Mouse (Mus musculus): ENCODE measurements at regions not wholly inside any gene's neighbourhood (a gene's known extent, or its start where the extent isn't known, plus 50 kb on each side); places are given as distances from the start of the nearest gene placed in this dataset.

DNA sequence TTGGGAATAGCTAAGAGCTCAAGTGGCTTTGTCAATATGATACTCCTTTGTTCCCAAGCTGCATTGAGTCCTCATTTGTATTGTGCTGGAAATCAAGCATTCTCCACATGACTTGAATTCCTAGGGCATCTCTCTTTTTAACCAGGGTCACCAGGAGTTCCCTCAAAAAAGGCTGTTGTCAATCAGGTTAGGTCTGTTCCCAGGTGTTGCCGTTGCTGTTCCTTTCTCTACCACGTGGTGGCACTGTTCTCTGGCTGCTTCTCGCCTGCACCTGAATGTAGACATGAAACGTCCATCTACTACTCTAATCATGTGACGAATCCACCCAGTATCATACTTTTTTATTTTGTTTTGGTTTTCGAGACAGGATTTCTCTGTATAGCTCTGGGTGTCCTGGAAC, 118.3 kb downstream of the S1pr1 start:
- DNase-seq (ENCODE audit: low read depth), result peak; percentile 40

DNA sequence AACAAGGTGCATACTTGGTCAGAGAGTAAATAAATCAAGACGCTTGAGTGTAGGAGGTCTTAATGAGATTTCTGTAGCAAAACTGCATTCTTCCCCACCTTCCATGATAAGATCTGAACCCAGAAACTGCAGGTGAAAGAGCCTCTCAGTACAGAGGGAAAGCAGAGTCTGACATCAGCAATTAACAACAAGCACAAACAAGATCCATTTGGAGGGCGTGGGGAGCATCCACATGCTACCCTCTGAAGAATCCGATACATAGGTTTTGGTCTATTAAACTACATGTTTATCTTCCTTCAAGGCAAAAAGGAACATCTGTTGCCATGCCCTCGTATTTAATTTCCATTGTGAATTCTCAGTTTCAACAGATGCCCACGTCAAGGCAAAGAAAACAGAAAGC, 124.2 kb downstream of the S1pr1 start:
- DNase-seq (ENCODE audit: low read depth), result no peak

DNA sequence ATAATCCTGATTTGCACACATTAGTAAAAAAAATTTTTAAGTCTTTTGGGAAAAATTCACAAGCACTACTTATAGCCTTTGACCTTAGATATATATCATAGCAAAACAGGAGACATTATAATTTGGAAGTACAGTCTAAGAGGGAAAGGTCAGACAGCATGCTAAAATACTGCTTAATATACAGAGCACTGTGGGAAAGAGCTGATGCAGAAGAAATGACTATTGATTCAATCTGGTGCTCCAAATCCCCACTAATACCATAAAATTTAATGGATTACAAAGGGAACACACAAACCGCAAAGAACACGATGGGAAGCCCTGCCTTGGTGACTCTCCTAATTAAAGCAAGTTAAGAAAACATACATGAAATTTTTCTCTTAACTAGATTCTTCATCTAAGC, 126.3 kb downstream of the S1pr1 start:
- DNase-seq (ENCODE audit: low read depth), result no peak

DNA sequence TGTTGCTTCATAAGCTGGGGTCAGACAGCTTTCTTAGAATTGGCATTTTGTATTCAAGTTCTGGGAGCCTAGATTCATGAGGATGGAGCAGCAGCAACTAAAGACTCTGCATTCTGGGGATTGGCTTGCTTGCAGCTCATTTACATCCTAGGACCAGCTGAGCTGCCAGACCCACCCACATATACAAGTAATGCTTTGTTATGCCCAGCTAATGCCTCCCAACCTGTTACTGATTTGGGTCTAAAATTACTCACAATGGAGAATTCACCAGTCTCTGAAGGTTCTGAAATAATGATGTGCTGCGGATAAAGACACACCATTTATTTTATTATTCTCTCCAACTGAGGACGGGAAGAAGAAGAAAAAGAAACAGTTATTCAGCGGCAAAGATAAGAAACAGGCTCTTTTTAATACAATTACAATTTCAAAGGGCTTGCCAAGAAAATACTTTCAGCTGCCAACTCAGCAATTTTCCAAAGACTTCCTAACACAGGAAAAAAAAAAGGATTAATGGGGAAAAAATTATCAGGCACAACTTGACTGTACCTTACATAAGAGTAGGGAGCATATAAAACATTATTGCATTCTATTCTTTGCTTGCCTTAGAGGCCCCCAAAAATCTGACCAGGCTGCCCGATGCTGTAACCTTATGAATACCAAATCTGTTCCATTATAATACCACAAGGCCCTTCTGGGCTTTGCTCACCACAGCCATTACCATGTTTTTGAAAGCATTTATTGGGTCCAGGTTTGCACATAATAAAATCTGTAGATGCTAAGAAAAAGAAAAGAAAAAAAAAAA, 134.5 kb downstream of the S1pr1 start:
- no peak for DNase-seq (ENCODE audit: low read depth)

DNA sequence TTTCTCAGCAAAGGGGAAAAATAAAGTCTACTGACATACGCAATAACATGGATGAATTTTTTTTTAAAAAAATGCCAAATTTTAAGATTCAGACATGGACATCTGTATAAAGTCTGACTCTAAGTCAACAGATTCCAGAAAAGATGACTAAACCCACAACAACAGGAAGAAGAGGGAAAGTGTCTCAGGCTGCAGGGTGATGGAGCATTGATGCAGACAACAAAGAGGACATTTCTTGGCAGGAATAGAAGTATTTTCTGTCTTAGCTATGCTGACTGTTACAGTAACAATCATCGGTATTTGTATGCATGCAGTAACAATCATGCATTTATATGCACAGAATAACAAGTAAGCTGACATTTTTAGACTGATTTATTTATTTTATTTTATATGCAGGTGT, 139.5 kb downstream of the S1pr1 start:
- no peak for DNase-seq (ENCODE audit: low read depth)

DNA sequence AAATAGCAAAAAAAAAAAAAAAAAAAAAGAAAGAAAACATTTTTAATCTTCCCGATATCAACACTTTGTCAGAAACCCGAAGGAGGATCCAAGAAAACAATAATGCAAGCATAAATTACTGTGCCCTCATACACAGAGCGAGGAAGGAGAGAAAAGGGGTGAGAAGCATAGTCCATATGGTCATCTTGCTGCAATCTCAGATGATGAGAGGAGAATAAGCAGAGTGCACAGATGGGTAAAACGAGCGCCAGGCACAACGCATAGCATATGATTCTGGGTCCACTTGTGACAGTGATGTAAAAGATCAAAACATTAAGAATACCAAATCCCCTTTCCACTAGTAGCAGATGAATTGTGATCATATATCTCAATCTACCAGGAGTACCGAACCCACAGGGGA, 152.1 kb downstream of the S1pr1 start:
- no peak for DNase-seq (ENCODE audit: low read depth)

DNA sequence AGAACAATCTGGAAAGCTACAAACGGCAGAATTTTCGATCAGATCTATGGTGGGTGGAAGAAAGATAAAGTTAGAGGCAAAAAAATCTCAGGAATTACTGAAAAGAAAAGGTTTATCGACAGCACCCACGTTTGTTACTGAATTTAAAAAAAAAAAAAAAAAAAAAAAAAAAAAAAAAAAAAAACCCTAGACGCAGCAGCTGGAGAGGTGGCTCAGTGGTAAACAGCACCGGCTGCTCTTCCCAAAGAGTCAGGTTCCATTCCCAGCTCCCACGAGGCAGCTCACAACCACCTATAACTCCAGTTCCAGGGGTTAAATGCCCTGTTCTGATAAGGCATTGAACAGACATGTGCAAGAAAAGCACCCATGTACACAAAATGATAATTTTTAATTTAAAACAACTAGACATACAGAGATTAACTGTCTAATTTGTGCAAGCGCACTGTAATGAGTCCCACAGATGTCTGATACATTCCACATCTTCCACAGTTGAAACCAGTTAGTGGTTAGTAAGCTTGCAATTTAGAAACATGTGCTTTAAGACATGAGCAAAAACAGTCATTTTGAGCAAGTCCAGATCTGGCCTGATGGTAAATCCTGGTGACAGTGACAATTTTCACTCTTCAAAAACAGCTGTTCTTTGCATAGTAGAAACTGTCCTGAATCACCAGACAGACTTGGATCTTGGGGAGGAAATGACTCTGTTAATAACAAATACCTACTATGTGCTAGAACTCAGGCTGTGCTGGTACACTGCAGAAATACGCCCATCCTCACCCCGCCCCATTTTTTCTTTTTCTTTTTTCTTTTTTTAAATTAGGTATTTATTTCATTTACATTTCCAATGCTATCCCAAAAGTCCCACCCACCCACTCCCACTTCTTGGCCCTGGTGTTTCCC, 159.8 kb downstream of the S1pr1 start:
- DNase-seq (ENCODE audit: low read depth), result no peak

DNA sequence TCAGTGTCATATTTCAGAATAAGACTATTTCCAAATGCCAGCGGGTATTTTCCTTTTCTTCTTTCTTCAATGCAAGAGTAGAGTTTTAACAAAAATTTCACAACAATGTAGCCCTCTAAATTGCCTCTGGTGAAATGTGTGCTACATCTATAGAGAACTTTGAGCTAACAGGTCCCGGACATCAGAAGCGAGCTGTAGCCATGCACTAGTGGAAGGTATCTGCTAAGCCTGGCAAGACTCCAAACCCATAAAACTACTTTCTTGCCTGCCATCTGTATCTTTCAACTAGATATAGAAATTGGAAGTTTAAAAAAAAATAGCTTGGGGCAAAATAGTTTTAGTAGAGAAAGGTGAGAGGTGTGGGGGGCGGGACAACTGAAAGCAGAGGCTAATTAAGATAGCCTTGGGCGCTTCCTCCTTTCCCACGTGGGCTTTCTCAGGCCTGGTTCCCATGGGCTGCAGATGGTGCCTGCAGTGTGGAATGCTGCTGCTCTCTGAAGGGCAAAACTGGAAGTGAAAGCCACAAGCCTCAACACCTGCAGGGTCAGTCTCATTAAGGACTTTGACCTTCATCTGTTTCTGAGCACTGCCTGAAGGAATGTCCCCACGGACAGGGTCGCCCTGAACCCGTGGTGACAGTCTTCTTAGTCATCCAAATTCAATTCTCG, 160.9 kb downstream of the S1pr1 start:
- no peak for DNase-seq (ENCODE audit: low read depth)

DNA sequence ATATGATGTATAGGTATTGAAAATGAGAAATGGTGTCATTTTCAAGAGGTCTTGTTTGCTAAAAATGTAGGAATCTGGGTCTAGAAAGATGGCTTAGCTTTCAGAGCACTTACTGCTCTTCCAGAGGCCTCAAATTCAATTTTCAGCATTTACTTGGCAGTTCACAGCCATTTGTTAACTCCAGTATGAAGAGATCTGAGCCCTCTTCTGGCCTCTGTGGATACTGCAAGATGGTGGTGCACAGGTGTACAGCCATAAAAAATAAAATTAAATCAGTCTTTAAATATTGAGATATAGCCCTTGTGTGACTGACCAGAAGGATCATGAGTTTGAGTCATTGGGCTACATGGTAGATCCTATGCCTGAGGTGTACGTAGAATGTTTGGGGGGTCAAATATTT, 173.1 kb downstream of the S1pr1 start:
- DNase-seq (ENCODE audit: low read depth), result peak; percentile 13

DNA sequence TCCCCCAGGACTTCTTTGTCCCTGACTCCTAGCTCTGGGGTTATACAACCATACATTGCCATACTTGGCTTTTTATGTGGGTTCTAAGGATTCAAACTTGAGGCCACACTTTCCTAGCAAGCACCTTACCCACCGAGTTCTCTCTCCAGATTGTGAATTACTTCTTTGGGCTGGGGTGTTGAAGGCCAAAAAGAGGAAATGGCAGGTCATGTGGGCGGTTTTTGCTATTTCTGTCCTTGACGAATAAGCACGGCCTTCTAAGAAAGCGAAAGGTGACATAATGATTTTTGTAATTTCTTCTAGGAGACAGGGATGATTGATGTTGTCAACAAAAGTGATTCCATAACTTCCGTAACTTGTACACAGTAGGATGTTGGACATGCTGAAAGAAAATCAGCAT, 176.5 kb downstream of the S1pr1 start:
- peak; percentile 14 for DNase-seq (ENCODE audit: low read depth)

DNA sequence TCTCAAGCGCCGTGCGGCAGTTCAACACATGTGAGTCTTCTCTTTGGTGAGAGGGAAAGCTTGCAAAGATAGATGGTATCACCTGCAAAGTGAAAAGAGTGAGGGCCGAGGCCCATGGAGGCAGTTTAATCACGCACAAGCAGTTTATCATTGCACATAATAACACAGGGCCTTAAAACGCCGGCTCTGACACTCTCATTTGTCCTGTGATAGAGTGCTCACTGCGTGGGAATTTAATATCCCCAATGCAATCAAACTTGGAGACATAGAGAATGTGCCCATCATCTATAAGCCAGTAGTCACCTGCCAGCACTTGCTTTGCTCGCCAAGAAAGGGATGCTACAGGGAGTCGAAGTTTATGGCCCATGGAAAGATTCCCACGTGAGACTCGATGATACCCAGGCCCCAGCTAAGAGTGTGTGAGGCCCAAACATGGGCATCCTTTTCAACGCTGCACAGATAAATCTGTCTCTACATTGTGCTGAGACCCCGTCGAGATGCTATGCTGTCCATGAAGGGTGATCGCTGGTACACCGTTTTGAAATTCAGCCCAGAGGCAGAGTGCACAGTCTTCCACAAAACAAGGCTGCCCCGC, 182.6 kb downstream of the S1pr1 start:
- no peak for DNase-seq (ENCODE audit: low read depth)

DNA sequence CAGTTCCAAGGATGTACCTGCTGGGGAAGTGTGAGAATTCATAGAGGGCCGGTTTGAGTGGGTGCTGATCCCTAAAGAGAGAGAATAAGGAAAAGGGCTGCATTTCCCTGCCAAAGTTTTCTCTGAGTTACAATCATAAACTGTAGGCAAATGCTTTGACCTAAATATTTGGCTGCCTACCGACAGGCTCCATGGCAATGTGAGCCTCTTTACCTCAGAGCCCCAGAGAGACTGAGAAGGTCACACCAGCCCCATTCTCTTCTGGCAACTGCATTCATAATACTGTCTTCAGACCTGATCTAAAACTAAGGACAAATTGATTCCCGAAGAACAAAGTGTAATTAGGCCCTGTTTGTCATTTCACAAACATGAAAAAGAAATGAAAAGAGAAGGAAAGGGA, 184.4 kb downstream of the S1pr1 start:
- no peak for DNase-seq (ENCODE audit: low read depth)

DNA sequence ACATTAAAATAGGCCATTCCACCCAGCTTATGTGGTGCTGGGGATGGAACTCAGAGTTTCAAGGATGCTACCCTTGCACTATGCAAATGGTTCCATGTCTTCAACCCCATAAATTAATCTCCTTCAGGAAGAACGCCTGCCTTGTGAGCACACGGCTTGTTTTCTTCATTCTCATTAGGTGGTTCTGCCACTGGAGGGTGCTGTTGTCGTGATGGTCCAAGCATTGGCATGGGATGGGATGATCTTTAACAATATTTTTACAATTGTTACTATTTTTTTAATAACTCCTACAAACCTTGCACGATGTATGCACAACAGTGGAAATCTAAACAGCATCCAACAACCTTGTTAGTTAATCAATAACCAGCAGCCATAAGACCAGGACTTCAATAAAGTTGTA, 185.0 kb downstream of the S1pr1 start:
- peak; percentile 8 for DNase-seq (ENCODE audit: low read depth)

DNA sequence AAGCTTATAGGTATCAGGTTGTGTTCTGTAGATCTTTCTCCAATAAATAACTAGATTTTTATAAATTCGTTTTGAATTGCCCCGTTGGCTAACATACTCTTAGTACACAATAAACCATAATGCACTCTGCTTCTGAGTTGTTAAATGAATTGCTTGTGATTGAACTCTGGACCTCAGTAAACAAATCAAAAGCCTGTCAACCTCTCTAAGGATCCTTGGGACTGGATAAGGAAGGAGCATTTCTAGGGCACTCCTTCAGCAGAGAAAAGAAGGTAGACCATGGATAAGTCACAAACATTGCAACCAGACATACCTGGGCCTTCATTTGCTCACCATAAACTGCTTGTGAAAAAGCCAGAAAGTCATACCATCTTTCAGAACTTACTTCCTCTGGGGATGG, 191.4 kb downstream of the S1pr1 start:
- DNase-seq (ENCODE audit: low read depth), result no peak

DNA sequence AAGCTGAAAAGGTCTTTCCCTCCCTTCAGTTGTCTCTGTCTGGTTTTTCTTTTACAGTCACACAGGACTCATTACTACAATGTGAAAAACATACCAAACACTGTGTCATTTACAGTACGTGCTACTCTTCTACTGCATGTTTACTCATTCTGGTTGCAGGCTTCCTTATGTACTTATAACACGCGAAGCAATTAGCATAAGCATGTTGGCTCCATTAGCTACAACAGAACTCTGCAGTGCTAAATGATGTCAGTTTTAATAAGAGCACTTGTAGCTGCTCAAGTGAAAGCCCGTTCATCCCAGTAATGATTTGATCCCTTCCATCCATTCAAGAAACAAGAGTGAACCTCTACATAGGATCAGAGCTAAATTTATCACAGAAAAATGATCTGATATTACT, 199.2 kb downstream of the S1pr1 start:
- no peak for DNase-seq (ENCODE audit: low read depth)

DNA sequence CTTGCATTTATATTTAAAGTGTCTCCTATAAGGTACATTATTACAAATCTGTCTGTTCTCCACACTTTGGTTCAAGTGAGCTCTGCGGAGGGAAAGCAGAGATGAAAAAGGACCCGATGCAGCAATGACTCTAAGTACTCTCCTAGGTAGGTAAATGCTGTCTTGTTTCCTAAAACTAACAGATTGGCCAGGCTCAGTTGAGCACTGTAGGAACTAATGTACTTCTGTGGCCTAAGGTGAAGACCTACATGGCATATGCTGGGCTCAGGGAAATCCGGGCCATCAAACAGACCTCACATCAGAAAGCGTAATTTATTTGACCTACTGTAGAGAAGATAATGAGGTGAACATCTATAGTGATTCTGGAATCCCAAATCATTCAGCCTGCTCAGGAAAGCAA, 205.2 kb downstream of the S1pr1 start:
- DNase-seq (ENCODE audit: low read depth), result no peak

DNA sequence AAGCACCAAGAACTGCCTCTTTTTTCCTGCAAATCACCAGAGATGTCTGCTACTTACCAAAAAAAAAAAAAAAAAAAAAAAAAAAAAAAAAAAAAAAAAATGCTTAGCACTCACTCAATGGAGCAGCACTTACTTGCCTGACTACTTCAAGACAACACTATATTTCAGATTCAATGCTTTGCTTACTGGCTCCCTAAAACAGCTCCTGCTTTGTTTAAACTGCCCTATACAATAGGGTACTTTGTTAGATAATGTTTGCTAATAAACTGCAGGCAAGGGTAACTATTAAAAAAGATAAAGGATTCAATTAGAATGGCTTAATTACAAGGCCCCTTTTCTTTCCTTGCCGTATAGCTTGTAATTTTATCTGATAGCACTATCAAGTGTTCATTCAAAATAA, 217.5 kb downstream of the S1pr1 start:
- DNase-seq (ENCODE audit: low read depth), result no peak

DNA sequence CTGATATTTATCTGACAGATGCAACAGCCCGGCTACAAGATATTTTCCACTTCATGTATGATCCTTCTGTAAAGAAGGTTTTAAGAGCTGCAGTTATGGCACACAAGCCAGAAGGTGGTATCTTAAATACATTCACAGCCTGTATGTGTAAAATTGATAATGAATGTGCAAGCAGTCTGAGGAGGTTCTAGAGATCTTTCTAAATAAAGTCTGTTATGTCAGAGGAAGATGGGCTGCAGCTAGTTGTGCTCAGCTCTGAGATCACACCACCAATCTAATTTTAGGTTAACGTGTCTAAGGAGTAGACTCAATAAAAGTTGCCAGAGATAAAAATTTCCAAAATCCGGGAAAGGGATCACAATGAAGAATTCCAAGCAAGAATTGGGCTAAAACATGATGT, 218.8 kb downstream of the S1pr1 start:
- DNase-seq (ENCODE audit: low read depth), result no peak

DNA sequence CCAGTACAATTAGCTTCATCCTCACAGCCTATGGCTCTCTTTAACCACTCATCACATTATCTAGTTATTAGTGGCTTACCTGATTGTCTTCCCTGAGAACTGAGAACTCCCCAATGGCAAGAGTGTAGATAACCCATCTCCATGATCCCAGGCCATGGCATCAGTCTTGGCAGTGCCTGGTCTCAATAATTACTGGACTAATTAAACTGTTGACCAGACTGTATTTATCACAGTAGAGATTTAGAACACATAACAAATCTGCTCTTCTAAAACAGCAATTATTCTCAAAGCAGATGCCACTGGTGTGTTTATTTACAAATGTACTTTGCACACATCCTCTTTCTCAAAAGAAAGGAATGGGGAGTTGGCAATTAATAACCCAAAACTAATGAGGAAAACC, 219.2 kb downstream of the S1pr1 start:
- no peak for DNase-seq (ENCODE audit: low read depth)

DNA sequence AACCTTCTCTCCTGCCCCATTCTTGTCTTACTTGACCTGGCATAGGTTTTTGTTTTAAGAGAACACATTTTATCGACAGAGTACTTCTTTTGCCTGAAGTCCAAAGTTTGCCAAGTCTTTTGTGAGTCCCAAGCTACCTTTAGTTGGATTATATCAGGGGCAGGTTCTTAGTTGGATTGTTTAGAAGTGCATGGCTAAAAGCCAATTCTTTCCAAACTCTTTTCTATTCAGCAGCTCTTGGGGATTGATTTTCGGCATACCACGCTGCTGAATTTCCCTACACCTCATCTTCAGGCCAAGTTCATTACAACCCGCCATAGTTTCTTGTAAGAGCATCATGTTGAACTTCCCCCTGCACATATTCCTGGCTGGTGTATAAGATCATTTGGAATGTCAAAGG, 245.9 kb downstream of the S1pr1 start:
- no peak for DNase-seq (ENCODE audit: low read depth)

DNA sequence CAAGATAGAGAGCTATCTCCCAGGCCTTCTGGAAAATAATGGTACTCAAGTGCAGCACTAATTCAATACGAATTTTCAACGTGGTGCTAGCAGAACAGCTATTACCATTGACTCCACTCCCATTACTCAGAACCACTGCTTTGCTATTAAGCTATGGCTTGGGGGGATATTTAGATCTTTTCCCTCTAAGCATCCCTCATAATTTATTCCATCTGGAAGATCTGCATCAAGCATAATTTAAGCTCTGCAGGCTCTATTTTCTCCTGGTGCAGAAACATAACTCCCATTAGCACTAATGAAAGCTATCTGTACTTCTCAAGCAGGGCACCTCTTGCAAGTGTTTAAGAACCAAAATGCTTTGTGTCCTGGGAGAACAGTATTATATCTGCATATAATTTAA, 247.0 kb downstream of the S1pr1 start:
- no peak for DNase-seq (ENCODE audit: low read depth)

DNA sequence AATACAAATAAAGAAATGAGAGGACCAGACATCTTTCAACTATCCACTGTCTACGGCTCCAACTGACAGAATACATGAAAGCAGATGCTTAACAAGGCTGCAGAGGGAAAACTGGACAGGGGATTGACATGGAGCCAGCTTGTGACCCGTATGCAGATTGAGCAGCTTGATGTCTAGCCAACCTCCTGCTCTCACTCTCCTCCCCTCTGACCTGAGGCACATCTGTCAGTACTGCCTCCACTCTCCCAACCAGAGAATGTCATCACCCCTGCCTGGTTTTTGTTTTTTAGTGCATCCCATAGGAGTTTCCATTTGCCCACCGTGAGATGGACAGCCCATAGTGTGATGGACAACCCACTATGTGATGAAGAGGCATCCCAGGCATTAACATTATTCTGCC, 252.2 kb downstream of the S1pr1 start:
- DNase-seq (ENCODE audit: low read depth), result no peak
